Mouse (Mus musculus) liver, adult (tissue): Measurements from ENCODE around the gene Arhgap9.

ENCODE experiments used
- GATA4 ChIP-seq: IDR thresholded peaks from 2 replicates; pipeline ENCODE4 v1.6.1; 2014; ENCODE audit warnings: mild to moderate bottlenecking, low read length; ENCODE audit not compliant: insufficient replicate concordance

Arhgap9 gene

GRCm38 (mm10) chr10:127310523-127311475 is 11.0 kb upstream of the Arhgap9 start:
- no peak for TF ChIP-seq GATA4

DNA sequence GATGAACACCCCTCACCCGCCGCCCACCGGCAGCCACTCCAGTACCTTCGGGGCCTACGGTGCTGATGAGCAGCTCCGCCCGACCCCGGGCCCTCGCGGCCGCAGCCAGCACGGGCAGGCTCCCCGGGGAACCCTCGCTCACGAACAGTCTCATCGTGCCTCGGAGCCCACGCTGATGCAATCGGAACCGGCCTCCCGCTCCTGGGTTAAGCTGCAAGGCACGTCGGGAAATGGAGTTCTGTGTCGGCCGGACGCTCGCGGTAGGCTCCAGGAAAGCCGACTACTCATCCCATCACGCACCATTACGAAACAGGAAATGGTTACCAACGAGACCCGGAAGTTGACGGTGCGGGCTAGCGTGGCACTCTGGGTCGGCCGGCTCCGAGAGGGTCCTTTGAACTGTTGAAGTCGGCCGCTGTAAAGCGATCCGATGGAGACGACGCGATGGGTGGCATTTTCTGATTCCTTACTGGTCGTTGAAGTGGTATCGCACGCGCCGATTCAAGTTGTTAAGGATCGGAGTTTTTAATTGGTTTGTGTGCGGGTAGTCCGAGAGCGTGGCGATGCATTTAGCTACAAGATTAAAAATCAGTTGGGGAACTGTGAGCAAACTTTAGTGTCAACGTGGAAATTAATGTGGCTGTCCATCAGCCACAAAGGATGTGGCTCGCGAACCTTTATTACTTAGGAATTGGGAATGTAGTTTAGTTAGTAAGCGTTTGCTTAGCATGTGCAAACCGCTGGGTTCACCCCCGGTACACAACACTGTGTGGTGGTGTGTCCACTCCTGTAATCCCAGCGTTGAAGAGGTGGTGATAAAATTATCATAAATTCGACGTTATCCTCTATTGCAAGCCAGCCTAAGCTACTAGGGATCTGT is 10.0 kb upstream of the Arhgap9 start, which contains the start of gene Mars:
Mars (minus strand) TSS at position 311 of the 880 bp plus-strand sequence.
- TF ChIP-seq GATA4, result no peak

DNA sequence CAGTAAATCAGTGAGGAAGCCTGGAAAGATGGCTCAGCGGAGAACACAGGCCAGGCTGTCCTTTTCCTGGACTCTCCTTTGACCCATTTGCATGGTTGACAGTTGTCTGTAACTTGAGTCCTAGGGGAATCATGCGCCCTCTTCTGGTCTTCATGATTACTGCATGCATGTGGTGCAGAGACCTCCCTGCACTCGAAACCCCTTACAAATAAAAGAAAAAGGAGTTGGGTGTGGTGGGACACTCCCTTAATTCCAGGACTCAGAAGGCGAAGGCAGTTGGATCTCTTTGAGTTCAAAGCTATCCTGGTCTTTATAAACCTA is 9.4 kb upstream of the Arhgap9 start:
- no peak for TF ChIP-seq GATA4

GRCm38 (mm10) chr10:127312858-127313257 is 8.9 kb upstream of the Arhgap9 start:
- TF ChIP-seq GATA4, result no peak

DNA sequence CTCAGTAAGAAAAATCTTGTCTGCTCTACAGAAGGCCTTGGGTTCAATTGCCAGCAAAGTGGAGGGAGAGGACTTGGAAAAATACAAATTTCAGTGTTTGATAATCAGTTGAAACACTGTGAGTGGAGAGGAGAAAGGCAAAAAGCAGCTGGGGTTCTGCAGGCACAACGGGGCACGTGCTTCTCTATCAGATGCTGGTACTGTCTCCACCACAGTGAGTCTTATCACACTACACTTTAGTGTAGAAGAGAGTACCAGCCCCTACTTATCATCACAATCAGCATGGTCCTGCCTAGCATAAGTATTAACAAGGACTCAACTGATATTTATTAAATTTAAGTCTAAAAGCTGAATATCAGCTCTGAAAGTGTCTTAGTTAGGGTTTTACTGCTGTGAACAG is 4.5 kb upstream of the Arhgap9 start:
- TF ChIP-seq GATA4, result no peak

DNA sequence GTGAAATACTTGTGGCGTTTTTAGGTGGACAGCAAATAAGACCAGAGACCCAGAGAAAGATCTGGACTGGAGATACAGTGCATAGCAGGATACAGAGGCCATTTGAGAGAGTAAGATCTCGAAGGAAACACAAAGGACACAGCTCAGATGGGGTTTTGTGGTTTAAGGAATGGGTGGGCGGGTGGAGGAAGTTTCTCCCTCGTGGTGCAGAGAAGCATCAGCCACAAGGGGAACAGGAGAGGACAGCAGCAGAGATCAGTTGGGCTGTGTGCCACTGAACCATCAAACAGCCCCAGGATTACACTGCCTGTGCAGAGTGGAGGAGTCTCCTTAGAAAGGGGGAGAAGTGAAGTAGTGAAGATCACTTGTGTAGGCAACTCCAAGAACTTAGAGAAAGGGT is 3.8 kb upstream of the Arhgap9 start:
- no peak for TF ChIP-seq GATA4

DNA sequence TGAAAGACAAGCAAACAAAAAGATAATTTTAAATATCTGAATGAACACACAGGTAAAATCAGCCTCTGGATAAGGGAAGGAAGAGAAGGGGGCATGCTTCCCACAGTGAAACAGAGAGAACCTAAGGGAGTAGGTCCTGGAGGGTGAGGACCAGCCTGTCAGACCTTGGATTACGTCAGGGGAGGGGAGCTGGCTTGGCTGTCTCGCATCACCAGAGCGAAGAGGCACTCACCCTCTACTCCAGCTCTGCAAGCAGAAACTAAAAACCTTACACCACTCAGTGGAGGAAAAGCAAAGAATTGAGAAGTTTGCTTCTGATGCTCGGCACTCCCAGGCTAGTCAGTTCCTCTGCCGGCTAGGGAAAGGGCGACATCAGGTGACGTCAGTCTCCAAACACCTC is 1.8 kb upstream of the Arhgap9 start:
- no peak for TF ChIP-seq GATA4

- no peak for TF ChIP-seq GATA4
Observed at GRCm38 (mm10) chr10:127322178-127322577, 414 bp downstream of the Arhgap9 start.

DNA sequence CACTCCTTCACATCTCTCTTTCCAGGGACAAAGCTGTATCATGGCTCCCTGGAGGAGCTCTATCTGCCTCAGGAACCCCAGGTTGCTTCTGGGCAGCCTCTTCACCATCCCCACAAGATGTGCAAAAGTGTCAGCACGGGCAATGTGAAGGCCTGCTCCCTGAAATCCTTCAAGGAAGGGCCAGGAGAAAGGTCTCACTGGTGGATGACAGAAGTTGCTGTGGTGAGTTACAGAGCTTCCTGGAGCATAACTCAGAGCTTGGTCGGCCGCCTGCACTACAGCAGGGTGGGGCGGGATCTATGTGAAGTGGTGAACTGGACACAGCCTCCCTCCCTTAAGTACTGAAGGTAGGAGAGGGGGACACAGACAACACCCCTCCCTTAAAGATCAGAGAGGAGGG is 905 bp downstream of the Arhgap9 start:
- no peak for TF ChIP-seq GATA4

DNA sequence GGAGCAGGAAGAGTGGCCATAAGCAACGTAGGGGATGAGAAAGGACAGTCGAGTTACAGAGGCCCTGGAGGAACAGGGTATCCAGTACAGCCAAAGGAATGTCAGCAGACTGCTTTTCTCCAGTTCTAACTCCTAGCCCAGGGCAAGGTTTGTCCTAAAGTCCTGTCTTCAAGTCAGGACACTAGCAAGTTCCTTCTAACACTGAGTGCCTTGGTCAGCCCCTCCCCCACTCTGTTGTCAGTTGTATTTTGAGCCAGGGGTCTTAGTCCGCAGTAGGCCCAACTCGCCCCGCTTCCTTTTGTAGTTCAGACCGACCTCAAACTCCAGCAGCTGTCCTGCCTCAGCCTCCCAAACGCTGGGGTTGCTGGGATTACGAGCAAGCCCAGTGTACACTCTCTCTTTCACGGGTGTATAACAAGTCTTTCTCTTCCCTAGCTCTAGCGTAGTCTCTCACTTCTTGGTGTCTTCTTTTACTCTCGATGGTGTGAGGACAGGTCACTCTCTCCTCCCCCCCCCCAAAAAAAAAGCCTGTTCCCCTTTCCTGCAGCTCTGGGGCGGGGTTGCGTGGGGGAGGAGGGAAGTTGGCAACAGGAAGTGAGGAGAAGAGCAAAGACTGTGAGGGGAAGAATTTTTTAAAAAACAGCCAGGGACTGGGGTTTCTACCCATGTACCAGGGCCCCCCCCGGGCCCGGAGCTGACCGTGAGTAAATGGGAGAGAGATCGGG is 1.5 kb downstream of the Arhgap9 start:
- no peak for TF ChIP-seq GATA4

- TF ChIP-seq GATA4, result no peak
Observed at GRCm38 (mm10) chr10:127324495-127324894, 2.7 kb downstream of the Arhgap9 start.

DNA sequence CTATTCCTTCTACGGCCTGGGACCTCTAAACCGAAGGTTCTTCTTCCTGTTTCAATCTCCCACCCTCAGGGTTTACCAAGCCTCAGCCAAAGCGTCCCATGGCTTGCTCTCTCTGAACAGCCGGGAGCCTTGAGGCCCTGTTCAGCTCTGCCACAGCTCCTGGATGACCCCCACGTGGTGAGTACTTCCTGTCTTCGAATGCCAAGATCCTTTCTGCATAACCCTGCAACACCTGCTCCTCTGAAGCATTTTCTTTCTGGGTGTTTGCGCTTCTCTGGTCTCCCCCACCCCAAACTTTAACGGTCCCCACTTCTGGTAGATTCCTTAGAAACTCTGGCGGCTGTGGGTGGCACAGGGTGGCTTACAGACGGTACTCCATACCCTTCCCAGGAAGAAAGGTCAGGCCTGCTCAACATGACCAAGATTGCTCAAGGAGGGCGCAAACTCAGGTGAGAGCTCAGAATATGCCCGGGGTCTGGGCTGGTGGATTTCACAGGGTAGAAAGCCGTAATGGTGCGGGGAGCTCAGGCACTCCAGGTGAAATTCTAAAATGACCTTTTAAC is 3.8 kb downstream of the Arhgap9 start:
- no peak for TF ChIP-seq GATA4

DNA sequence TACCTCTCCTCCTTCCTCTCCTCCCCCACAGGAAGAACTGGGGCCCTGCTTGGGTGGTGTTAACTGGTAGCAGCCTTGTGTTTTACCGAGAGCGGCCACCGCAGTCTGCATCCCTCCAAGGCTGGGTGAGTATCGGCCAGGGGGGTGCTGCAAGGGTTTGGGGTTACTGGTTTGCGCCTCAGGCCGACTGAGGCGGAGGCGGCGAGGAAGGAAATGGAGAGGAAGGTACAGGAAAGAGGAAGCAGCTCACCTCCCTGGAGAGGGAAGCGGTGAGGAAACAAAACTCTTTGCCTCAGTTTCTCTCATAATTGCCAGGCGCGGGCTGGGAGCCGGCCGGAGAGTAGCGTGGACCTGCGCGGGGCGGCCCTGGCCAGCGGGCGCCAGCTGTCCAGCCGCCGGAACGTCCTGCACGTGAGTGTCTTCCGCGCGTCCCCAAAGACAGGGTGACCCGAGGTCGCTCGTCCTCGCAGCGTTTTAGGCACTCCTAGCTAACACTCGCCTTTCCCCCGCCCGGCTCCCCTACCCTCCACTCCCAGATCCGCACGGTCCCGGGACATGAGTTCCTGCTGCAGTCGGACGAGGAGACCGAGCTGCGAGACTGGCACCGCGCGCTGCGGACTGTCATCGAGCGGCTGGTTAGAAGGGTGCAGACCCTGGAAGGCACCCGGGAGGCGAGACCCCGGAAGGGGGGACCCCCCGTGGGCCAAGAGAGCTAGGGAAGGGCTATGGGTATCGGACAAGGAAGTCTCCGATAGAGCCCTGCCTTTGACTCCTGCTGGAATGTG is 4.4 kb downstream of the Arhgap9 start:
- no peak for TF ChIP-seq GATA4

DNA sequence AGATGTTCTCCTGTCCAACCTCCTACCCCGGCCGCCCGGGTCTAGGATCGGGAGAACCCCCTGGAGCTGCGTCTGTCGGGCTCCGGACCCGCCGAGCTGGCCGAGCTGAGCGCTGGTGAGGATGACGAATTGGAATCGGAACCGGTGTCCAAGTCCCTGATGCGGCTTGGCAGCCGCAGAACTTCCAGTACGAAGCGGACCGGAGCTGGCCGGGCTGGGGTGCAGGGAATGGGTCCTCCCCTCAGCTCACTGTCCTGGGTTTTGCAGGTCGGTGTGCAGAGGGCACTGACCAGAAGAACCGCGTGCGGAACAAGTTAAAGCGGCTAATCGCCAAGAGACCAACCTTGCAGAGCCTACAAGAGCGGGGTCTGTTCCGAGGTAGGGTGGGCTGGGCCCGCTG is 5.1 kb downstream of the Arhgap9 start:
- no peak for TF ChIP-seq GATA4
